Mouse (Mus musculus): ENCODE results near the gene Ggct. TPM values are rescaled to one million over a fixed set of nuclear protein-coding genes. Genes with fewer than 3 reads are reported as not detected.
A peak's percentile ranks its signal among the peaks of the same experiment; 100 is the strongest.

Gene Ggct
- polyA plus RNA-seq, 1 experiment from 2014 or later = 9.2 TPM

- Histone ChIP-seq H3K9me3 (ENCODE audit: low read length) (no peaks in the 10 kb centered on the region), H3K4me2 (ENCODE audit: low read depth, low read length) (no peak overlapping the region), H3K9ac (replicated peaks) (no peak overlapping the region), H3K4me1 (ENCODE audit: insufficient read depth) (no peaks in the 10 kb centered on the region), H3K27ac (ENCODE audit: low read depth) (no peak overlapping the region), H3K36me3 (replicated peaks; ENCODE audit: insufficient read depth, low read length) (no peaks in the 10 kb centered on the region), H3K4me3 (ENCODE audit: low read depth, low read length) (no peak overlapping the region), H3K27me3 (ENCODE audit: insufficient read depth, low read length) (no peaks in the 10 kb centered on the region)
- no peak for TF ChIP-seq CTCF (IDR thresholded peaks at IDR 0.05; ENCODE audit: low read depth)
- no peak for TF ChIP-seq EP300 (IDR thresholded peaks at IDR 0.05; ENCODE audit: low read depth)
- 88% methylated on average over 8 of the region's 8 CpGs for WGBS (ENCODE audit: insufficient replicate concordance)
- ATAC-seq (no peak), DNase-seq (no peak)
These were observed 8.7 kb downstream of the Ggct start for GRCm38 (mm10) chr6:54984096-54984495.

- Histone ChIP-seq H3K4me1 (ENCODE audit: insufficient read depth) (no peaks in the 10 kb centered on the region), H3K9me3 (ENCODE audit: low read length) (no peaks in the 10 kb centered on the region), H3K9ac (replicated peaks) (no peak overlapping the region), H3K27ac (ENCODE audit: low read depth) (no peak overlapping the region), H3K36me3 (replicated peaks; ENCODE audit: insufficient read depth, low read length) (no peaks in the 10 kb centered on the region), H3K4me2 (ENCODE audit: low read depth, low read length) (no peak overlapping the region), H3K4me3 (ENCODE audit: low read depth, low read length) (no peak overlapping the region), H3K27me3 (ENCODE audit: insufficient read depth, low read length) (no peaks in the 10 kb centered on the region)
- DNase-seq (no peak), ATAC-seq (no peak)
- TF ChIP-seq EP300 (IDR thresholded peaks at IDR 0.05; ENCODE audit: low read depth) (no peak), CTCF (IDR thresholded peaks at IDR 0.05; ENCODE audit: low read depth) (no peak)
- 86% methylated on average over 4 of the region's 4 CpGs for WGBS (ENCODE audit: insufficient replicate concordance)
These were observed 9.2 kb downstream of the Ggct start for GRCm38 (mm10) chr6:54983526-54984050.

DNA sequence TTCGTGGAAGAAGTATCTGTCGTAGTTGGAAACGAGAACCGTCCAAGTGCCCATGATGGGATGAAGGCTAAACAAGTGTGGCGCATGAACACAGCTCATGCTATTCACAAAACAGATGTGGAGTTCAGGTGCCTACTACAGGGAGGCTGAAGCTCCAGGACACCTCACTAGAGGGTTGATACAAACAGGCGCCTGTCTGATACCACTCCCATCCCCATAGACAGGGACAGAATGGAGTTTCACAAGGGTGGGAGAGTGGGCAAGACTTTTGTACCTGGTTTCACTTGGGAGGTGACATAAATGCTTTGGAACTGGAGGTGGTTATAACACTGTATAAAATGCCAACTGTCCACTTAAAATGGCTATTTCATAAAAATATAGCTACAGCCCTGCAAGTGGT is 13.3 kb downstream of the Ggct start:
- H3K9ac ChIP-seq (replicated peaks) = no peak overlapping the region
- no peak overlapping the region for H3K27ac ChIP-seq (ENCODE audit: low read depth)
- H3K36me3 ChIP-seq (replicated peaks; ENCODE audit: insufficient read depth, low read length) = no peaks in the 10 kb centered on the region
- no peak for DNase-seq
- H3K9me3 ChIP-seq (ENCODE audit: low read length) = no peaks in the 10 kb centered on the region
- no peaks in the 10 kb centered on the region for H3K27me3 ChIP-seq (ENCODE audit: insufficient read depth, low read length)
- H3K4me3 ChIP-seq (ENCODE audit: low read depth, low read length) = no peak overlapping the region
- H3K4me1 ChIP-seq (ENCODE audit: insufficient read depth) = no peaks in the 10 kb centered on the region
- WGBS (ENCODE audit: insufficient replicate concordance) = 85% methylated on average over 6 of the region's 6 CpGs
- ATAC-seq = no peak
- TF ChIP-seq CTCF (IDR thresholded peaks at IDR 0.05; ENCODE audit: low read depth) = no peak
- no peak for TF ChIP-seq EP300 (IDR thresholded peaks at IDR 0.05; ENCODE audit: low read depth)
- H3K4me2 ChIP-seq (ENCODE audit: low read depth, low read length) = no peak overlapping the region

GRCm38 (mm10) chr6:54975616-54976015 is 17.1 kb downstream of the Ggct start:
- no peak for ATAC-seq

GRCm38 (mm10) chr6:54974501-54974900 is 18.2 kb downstream of the Ggct start:
- TF ChIP-seq CTCF (IDR thresholded peaks at IDR 0.05; ENCODE audit: low read depth) (peak; percentile 68), EP300 (IDR thresholded peaks at IDR 0.05; ENCODE audit: low read depth) (no peak)
- no peaks in the 10 kb centered on the region for H3K9me3 ChIP-seq (ENCODE audit: low read length)
- no peaks in the 10 kb centered on the region for H3K27me3 ChIP-seq (ENCODE audit: insufficient read depth, low read length)
- H3K36me3 ChIP-seq (replicated peaks; ENCODE audit: insufficient read depth, low read length) = no peaks in the 10 kb centered on the region
- ATAC-seq = peak; percentile 40; the same call in 1 of the 2 replicates
- H3K4me3 ChIP-seq (ENCODE audit: low read depth, low read length) = no peak overlapping the region
- no peak overlapping the region for H3K4me2 ChIP-seq (ENCODE audit: low read depth, low read length)
- no peak overlapping the region for H3K27ac ChIP-seq (ENCODE audit: low read depth)
- WGBS (ENCODE audit: insufficient replicate concordance) = 58% methylated on average over 5 of the region's 5 CpGs
- DNase-seq = no peak
- no peak overlapping the region for H3K9ac ChIP-seq (replicated peaks)
- H3K4me1 ChIP-seq (ENCODE audit: insufficient read depth) = peaks cover 5% of the 10 kb centered on the region; the same call in 1 of the 2 replicates

More at GRCm38 (mm10) chr6:54975616-54976015, 17.1 kb downstream of the Ggct start:
- TF ChIP-seq EP300 (IDR thresholded peaks at IDR 0.05; ENCODE audit: low read depth) = no peak
- TF ChIP-seq CTCF (IDR thresholded peaks at IDR 0.05; ENCODE audit: low read depth) = no peak
- H3K9me3 ChIP-seq (ENCODE audit: low read length) = no peaks in the 10 kb centered on the region
- no peak overlapping the region for H3K9ac ChIP-seq (replicated peaks)
- no peak overlapping the region for H3K4me3 ChIP-seq (ENCODE audit: low read depth, low read length)
- H3K27ac ChIP-seq (ENCODE audit: low read depth) = no peak overlapping the region
- no peak for DNase-seq
- H3K27me3 ChIP-seq (ENCODE audit: insufficient read depth, low read length) = no peaks in the 10 kb centered on the region
- 71% methylated on average over 1 of the region's 1 CpGs for WGBS (ENCODE audit: insufficient replicate concordance)
- no peaks in the 10 kb centered on the region for H3K36me3 ChIP-seq (replicated peaks; ENCODE audit: insufficient read depth, low read length)
- H3K4me2 ChIP-seq (ENCODE audit: low read depth, low read length) = no peak overlapping the region
- H3K4me1 ChIP-seq (ENCODE audit: insufficient read depth) = peaks cover 5% of the 10 kb centered on the region; the same call in 1 of the 2 replicates

DNA sequence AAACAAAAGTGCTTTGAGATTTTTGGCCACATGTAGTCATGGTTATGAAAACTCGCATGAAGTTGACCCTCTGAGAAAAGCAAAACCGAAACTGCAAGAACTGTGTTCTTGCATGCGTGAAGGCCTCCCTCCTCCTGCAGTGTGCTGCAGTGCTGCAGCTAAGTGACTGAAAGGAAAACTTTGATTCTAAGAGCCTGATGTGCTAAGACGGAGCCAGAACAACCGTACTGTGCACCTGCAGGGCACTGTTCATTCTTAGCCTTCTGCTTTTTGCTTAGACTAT is 19.9 kb downstream of the Ggct start:
- H3K27me3 ChIP-seq (ENCODE audit: insufficient read depth, low read length) = no peaks in the 10 kb centered on the region
- TF ChIP-seq EP300 (IDR thresholded peaks at IDR 0.05; ENCODE audit: low read depth) = no peak
- TF ChIP-seq CTCF (IDR thresholded peaks at IDR 0.05; ENCODE audit: low read depth) = no peak
- peaks cover 5% of the 10 kb centered on the region; the same call in 1 of the 2 replicates for H3K4me1 ChIP-seq (ENCODE audit: insufficient read depth)
- peak overlapping the region; percentile 56 for H3K4me3 ChIP-seq (ENCODE audit: low read depth, low read length)
- H3K9ac ChIP-seq (replicated peaks) = peak overlapping the region; percentile 74
- ATAC-seq = 0 out of 2 replicates have a peak, but pooled peaks have one; percentile 38
- WGBS (ENCODE audit: insufficient replicate concordance) = 10% methylated on average over 5 of the region's 5 CpGs
- H3K27ac ChIP-seq (ENCODE audit: low read depth) = peak overlapping the region; percentile 71
- peak overlapping the region; percentile 91 for H3K4me2 ChIP-seq (ENCODE audit: low read depth, low read length)
- H3K36me3 ChIP-seq (replicated peaks; ENCODE audit: insufficient read depth, low read length) = no peaks in the 10 kb centered on the region
- DNase-seq = no peak
- H3K9me3 ChIP-seq (ENCODE audit: low read length) = no peaks in the 10 kb centered on the region
